Mouse (Mus musculus) pancreas, adult 10 weeks (tissue): ENCODE data around the gene Cyp2c67. TPM values are rescaled to one million over a fixed set of nuclear protein-coding genes. Genes with fewer than 3 reads are reported as not detected.

ENCODE experiments used
- polyA plus RNA-seq: library from polyadenylated mRNA; stranded (reverse); fragments of 350-450 nt; fragmentation: Illumina TruSeq; extraction: RNeasy Lipid Tissue Mini Kit (QIAGEN cat#74804); gene quantifications from one replicate; pipeline ENCODE4 v1.2.3, GENCODE M21; 2015; ENCODE audit warnings: low read depth, low replicate concordance; ENCODE audit not compliant: insufficient read depth

Cyp2c67 gene
- not detected for polyA plus RNA-seq

DNA sequence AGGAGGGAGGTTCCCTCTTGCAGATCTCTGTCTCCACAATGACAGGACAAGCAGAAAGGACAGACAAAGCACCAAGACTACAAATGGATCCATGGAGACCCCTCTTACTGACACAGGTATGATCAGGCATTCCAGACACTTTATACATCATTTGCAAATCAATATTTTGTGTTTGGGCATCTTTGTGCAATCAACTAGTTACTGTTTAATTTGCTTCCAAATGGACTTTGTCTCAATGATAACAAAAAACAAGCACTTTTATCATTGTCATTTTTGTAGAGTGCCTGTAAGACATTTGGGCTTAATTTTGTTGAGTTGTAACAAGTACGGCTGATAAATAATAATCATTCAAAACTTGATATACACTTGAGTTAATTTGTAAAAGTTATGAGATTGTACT, at the start of gene Cyp2c67:
Cyp2c67 (minus strand) TSS at position 114 of the 400 bp plus-strand sequence.

Other genes with a start within 250 kb of the Cyp2c67 start
- not detected for gene Cyp2c38, start 186.0 kb downstream of the Cyp2c67 start, polyA plus RNA-seq
- gene Cyp2c39, start 138.2 kb downstream of the Cyp2c67 start, polyA plus RNA-seq: not detected
- not detected for gene Cyp2c68, start 92.0 kb upstream of the Cyp2c67 start, polyA plus RNA-seq
- not detected for gene Cyp2c40, start 163.8 kb upstream of the Cyp2c67 start, polyA plus RNA-seq
- not detected for gene Cyp2c69, start 237.7 kb upstream of the Cyp2c67 start, polyA plus RNA-seq